Mouse (Mus musculus) megakaryocyte, embryonic 14.5 days (primary cell): Measurements from ENCODE around the gene Cdc14a.

Source experiments
- FLI1 ChIP-seq: IDR thresholded peaks from 2 replicates; pipeline ENCODE4 v1.6.1; 2012; ENCODE audit warnings: low read length, inconsistent platforms, mixed read lengths
- GATA1 ChIP-seq: IDR thresholded peaks from 3 replicates; pipeline ENCODE4 v1.6.1; 2012; ENCODE audit warnings: mixed read lengths, low read length, inconsistent platforms, borderline replicate concordance

DNA sequence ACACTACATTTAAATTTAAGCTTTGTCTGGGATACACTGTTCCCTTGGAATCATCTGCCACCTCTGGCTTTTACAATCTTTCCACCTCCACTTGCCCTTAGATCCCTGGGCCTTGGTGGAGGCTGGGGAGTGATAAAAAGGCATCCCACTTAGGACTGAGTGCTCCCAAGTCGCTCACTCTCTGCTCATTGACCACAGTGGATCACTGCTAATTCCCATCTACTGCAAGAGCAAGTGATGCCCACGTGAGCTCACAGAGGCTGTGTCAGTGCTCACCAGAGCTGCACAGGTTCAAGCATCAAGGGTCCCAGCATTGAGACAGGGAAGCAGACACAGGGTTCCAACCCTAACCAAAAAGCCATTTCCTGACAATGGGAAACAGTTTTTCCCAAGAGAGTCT lies 98.3 kb downstream of the Cdc14a start:
- no peak for TF ChIP-seq FLI1
- no peak for TF ChIP-seq GATA1
